Mouse (Mus musculus) midbrain, embryonic 12.5 days (tissue): ENCODE measurements around the gene Notch2. TPM values are rescaled to one million over a fixed set of nuclear protein-coding genes. Genes with fewer than 3 reads are reported as not detected.

Experiments used
- ATAC-seq: fragments of 200-750 bp; cut with Nextera tagmentation; 2 replicates; pipeline ENCODE4 v1.8.0; 2017; ENCODE audit warnings: low read depth, moderate TSS enrichment, moderate library complexity; ENCODE audit not compliant: low FRiP score
- H3K27ac ChIP-seq: fragments of 300-500 bp; sonication (generic); replicated peaks from 2 replicates; pipeline ENCODE4 v1.5.1; 2016; ENCODE audit warnings: mild to moderate bottlenecking
- H3K27me3 ChIP-seq: fragments of 300-500 bp; sonication (generic); 2 replicates; pipeline ENCODE4 v1.6.1; 2016; ENCODE audit warnings: mild to moderate bottlenecking
- H3K36me3 ChIP-seq: fragments of 300-500 bp; sonication (generic); 2 replicates; pipeline ENCODE4 v1.6.1; 2016
- H3K4me1 ChIP-seq: fragments of 300-500 bp; sonication (generic); 2 replicates; pipeline ENCODE4 v1.6.1; 2016
- H3K4me2 ChIP-seq: fragments of 300-500 bp; sonication (generic); replicated peaks from 2 replicates; pipeline ENCODE4 v1.6.1; 2016; ENCODE audit warnings: mild to moderate bottlenecking, moderate library complexity
- H3K4me3 ChIP-seq: fragments of 300-500 bp; sonication (generic); 2 replicates; pipeline ENCODE4 v1.5.1; 2016; ENCODE audit warnings: mild to moderate bottlenecking
- H3K9ac ChIP-seq: fragments of 300-500 bp; sonication (generic); replicated peaks from 2 replicates; pipeline ENCODE4 v1.6.1; 2016; ENCODE audit warnings: mild to moderate bottlenecking, moderate library complexity
- H3K9me3 ChIP-seq: fragments of 300-500 bp; sonication (generic); 2 replicates; pipeline ENCODE4 v1.6.1; 2016; ENCODE audit warnings: mild to moderate bottlenecking
- WGBS: fragments of 180-500 bp; shearing (Covaris S2); methylation state at CpG from one replicate; pipeline ENCODE4 v1.1.7; 2016; 5-methylcytosine and 5-hydroxymethylcytosine counted together
- polyA plus RNA-seq: library from polyadenylated mRNA; unstranded; fragments of >200 nt; fragmentation: Nextera tagmentation; extraction: Ambion mirVana; gene quantifications from 2 replicates; pipeline ENCODE4 v1.2.1, GENCODE M21; 2016

The Notch2 gene
- polyA plus RNA-seq, 1 experiment from 2014 or later: 20.7 TPM

DNA sequence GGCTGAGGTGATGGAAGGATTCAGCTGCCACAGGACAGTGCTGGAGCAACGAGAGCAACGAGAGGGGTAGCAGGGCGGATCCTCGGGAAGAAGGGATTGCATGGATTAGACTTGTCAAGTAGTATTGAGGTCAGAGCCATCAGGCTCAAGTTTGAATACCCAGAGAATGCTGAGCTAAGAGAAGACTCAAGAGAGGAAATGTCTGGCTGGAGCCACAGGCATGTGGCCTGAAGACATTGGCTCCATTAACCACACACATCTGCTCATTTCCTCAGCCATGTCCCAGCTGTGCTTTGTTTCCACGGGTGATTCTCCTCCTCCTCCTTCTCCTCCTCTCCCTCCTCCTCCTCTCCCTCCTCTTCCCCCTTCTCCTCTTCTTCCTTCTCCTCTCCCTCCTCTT, 186.4 kb downstream of the Notch2 start:
- Histone ChIP-seq H3K4me3 (no peak overlapping the region), H3K9ac (no peak overlapping the region), H3K27me3 (no peaks in the 10 kb centered on the region), H3K4me2 (no peak overlapping the region), H3K36me3 (no peaks in the 10 kb centered on the region), H3K9me3 (no peaks in the 10 kb centered on the region), H3K27ac (no peak overlapping the region), H3K4me1 (peaks cover 10% of the 10 kb centered on the region)
- 60% methylated on average over 5 of the region's 5 CpGs for WGBS
- ATAC-seq: no peak

Other genes starting within 250 kb of the Notch2 start
- 38.1 and 39.9 TPM in 2 replicates for gene Pde4dip, start 124.8 kb upstream of the Notch2 start, polyA plus RNA-seq
- gene Sec22b, start 112.3 kb upstream of the Notch2 start, polyA plus RNA-seq: 98.7 and 101 TPM in 2 replicates
- not detected in 2 replicates for gene Adam30, start 147.1 kb downstream of the Notch2 start, polyA plus RNA-seq
- gene Reg4, start 208.6 kb downstream of the Notch2 start, polyA plus RNA-seq: not detected in 2 replicates